Mouse (Mus musculus) heart, adult 10 weeks (tissue): ENCODE measurements around the gene Gm20806. TPM values are rescaled to one million over a fixed set of nuclear protein-coding genes. Genes with fewer than 3 reads are reported as not detected.

Experiments
- polyA plus RNA-seq: library from polyadenylated mRNA; stranded (reverse); fragments of 350-450 nt; fragmentation: Illumina TruSeq; extraction: RNeasy Lipid Tissue Mini Kit (QIAGEN cat#74804); gene quantifications from one replicate; pipeline ENCODE4 v1.2.3, GENCODE M21; 2014; ENCODE audit warnings: low read depth, low replicate concordance

Gene Gm20806
- polyA plus RNA-seq = not detected

GRCm38 (mm10) chrY:78837956-78838355 lies at the start of gene Gm20806:
Gene Gm20806, minus strand, starts transcription at chrY:78838056.

